Mouse (Mus musculus): Measurements from ENCODE around the gene Abcc12. TPM values are rescaled to one million over a fixed set of nuclear protein-coding genes. Genes with fewer than 3 reads are reported as not detected.

Gene Abcc12
- polyA plus RNA-seq, 1 experiment = 85.5 TPM

DNA sequence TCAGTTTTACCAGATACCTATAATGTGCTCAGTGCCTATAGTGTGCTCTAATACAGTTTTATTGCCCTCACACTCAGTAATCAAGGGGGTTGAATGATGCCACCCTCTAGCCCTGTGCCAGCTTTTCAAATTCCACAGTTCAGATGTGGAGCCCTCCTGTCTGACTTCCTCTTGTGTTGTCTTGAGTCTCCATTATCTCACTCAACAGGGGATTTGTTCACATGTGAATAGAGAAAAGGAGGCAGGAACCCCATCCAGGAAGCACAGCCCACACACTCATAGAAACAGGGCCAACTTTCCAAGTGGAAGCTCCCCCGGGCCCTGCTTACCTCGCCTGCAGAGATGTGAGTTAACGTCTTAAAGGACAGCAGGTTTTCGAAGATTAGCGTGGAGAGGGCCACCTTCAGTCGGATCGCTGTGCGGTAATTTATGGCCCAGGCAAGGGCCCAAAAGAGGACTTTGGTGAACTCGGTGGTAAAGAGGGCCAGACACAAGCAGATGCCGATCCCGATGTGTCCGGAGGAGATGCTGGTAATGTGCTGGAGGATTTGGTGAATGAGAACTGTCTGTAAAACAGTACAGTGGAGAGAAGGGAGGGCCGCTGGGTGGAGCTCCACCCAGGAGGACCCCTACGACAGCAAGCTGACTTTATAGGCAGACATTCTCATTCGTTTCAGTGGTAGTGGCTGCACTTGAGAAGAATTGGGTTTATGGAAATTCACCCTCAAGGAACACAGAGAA lies 20.4 kb downstream of the Abcc12 start:
- Histone ChIP-seq H3K4me3 (ENCODE audit: control insufficient read depth, low read depth, low read length) (no peak overlapping the region), H3K27me3 (ENCODE audit: control insufficient read depth, insufficient read depth, low read length) (no peaks in the 10 kb centered on the region)

DNA sequence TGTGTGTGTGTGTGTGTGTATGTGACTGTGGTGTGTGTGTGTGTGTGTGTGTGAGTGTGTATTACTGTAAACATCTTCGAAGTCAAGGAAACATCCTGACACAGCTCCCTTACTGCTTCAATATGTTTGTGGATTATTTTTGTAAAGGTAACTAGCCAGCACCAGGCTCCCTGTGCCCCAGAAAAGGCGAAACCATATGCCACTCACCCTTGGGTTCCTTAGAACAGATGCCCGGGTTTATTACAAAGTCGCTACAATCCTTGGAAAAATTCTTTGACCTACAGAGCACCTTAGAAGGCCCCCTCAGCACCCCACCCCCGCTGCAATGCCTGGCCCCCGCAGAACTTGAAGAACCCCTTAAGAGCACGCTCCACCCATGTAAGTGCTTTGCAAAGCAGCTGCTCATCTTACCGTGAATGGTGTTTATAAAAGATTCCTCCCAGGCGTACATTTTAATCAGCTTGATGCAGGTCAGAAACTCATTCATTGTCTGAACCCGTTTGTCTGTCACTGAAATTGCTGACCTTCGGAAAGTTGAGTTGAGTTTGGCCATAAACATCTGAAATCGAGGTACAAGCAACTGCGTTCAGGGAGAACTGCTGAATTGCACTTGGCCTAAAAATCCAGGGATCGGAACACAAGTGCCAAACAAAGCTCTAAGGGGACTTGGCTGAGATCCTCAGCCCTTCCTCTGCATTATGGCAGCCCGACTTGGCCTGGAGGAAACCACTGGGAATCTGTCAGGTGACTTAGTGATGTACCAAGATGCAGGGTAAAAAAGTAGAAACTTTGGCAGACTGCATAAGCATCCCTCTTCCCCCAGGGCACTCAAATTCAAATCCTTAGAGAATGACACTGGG lies 23.1 kb downstream of the Abcc12 start:
- H3K36me3 ChIP-seq (ENCODE audit: control insufficient read depth, insufficient read depth, low read length) = no peaks in the 10 kb centered on the region; the same call in 1 of the 2 replicates
- H3K4me3 ChIP-seq (ENCODE audit: control insufficient read depth, low read depth, low read length) = no peak overlapping the region
- H3K27ac ChIP-seq (ENCODE audit: control insufficient read depth, insufficient read depth, low read depth, low read length) = no peak overlapping the region
- H3K4me1 ChIP-seq (ENCODE audit: control insufficient read depth, insufficient read depth, low read length) = no peaks in the 10 kb centered on the region; the same call in 1 of the 2 replicates
- no peaks in the 10 kb centered on the region for H3K27me3 ChIP-seq (ENCODE audit: control insufficient read depth, insufficient read depth, low read length)
- TF ChIP-seq CTCF (IDR thresholded peaks at IDR 0.05; ENCODE audit: control insufficient read depth, insufficient read depth, insufficient replicate concordance, low read depth, low read length) (no peak), POLR2A (IDR thresholded peaks at IDR 0.05; ENCODE audit: control insufficient read depth, low read depth, low read length) (no peak)

More for the DNA sequence above, 20.4 kb downstream of the Abcc12 start:
- Histone ChIP-seq H3K27ac (ENCODE audit: control insufficient read depth, insufficient read depth, low read depth, low read length) (no peak overlapping the region), H3K36me3 (ENCODE audit: control insufficient read depth, insufficient read depth, low read length) (no peaks in the 10 kb centered on the region; the same call in 1 of the 2 replicates), H3K4me1 (ENCODE audit: control insufficient read depth, insufficient read depth, low read length) (no peaks in the 10 kb centered on the region; the same call in 1 of the 2 replicates)
- TF ChIP-seq CTCF (IDR thresholded peaks at IDR 0.05; ENCODE audit: control insufficient read depth, insufficient read depth, insufficient replicate concordance, low read depth, low read length) (no peak), POLR2A (IDR thresholded peaks at IDR 0.05; ENCODE audit: control insufficient read depth, low read depth, low read length) (no peak)

- TF ChIP-seq CTCF (IDR thresholded peaks at IDR 0.05; ENCODE audit: control insufficient read depth, insufficient read depth, insufficient replicate concordance, low read depth, low read length) = no peak
- no peak for TF ChIP-seq POLR2A (IDR thresholded peaks at IDR 0.05; ENCODE audit: control insufficient read depth, low read depth, low read length)
- no peaks in the 10 kb centered on the region for H3K27me3 ChIP-seq (ENCODE audit: control insufficient read depth, insufficient read depth, low read length)
- no peaks in the 10 kb centered on the region; the same call in 1 of the 2 replicates for H3K36me3 ChIP-seq (ENCODE audit: control insufficient read depth, insufficient read depth, low read length)
- H3K27ac ChIP-seq (ENCODE audit: control insufficient read depth, insufficient read depth, low read depth, low read length) = no peak overlapping the region
- no peak overlapping the region for H3K4me3 ChIP-seq (ENCODE audit: control insufficient read depth, low read depth, low read length)
- H3K4me1 ChIP-seq (ENCODE audit: control insufficient read depth, insufficient read depth, low read length) = no peaks in the 10 kb centered on the region; the same call in 1 of the 2 replicates
Measured at GRCm38 (mm10) chr8:86555564-86555963, 24.9 kb downstream of the Abcc12 start.

DNA sequence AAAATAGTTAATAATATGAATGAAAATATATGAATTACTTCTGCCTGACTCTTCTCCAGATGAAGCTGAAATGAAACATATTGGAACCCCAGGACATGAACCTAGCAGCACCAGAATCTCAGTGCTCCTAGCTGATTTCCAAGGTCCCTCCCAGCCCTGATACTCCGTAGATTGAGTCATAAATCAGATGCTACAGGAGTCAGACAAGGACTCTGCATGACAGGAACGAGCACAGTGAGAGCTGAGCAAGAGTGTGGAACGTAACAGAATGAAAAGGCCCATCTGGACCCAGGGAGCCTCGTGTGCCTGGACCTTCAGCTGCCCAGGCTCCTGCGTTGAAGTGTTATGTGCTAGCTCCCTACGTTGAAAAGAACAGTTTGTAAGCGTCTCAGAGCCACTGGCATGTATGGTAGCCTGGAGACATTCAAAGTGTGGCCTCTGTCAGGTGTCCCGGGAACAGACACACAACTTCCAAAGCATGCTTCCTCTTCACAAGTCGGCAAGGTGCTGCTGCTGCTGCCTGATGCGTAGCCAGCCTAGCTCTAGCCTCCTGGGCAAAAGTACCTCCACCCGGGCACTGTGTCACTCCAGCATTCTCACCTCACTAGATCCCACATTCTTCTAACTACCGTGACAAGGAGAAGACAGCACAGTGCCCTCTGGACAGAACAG lies 26.1 kb downstream of the Abcc12 start:
- no peaks in the 10 kb centered on the region for H3K36me3 ChIP-seq (ENCODE audit: control insufficient read depth, insufficient read depth, low read length)
- TF ChIP-seq CTCF (IDR thresholded peaks at IDR 0.05; ENCODE audit: control insufficient read depth, insufficient read depth, insufficient replicate concordance, low read depth, low read length) = no peak
- TF ChIP-seq POLR2A (IDR thresholded peaks at IDR 0.05; ENCODE audit: control insufficient read depth, low read depth, low read length) = no peak
- H3K27ac ChIP-seq (ENCODE audit: control insufficient read depth, insufficient read depth, low read depth, low read length) = no peak overlapping the region
- no peak overlapping the region for H3K4me3 ChIP-seq (ENCODE audit: control insufficient read depth, low read depth, low read length)
- no peaks in the 10 kb centered on the region for H3K27me3 ChIP-seq (ENCODE audit: control insufficient read depth, insufficient read depth, low read length)
- no peaks in the 10 kb centered on the region for H3K4me1 ChIP-seq (ENCODE audit: control insufficient read depth, insufficient read depth, low read length)

DNA sequence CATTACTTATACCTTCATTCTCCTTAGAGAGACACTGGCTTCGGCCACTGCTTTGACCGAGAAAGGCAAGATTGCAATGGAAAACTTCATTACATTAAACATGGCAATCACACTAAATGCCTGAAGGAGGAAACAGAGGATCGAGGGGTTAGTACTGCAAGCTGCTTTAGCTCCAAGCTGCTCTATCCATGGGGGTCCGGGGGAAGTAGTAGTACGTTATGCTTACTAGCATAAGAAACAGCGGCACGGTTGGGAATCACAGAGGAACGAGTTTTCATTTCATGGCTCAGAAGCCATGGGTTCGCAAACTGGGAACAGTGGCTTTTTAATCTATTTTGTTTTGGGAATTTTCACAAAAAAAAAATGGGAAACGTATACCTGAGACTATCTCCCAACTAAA lies 30.0 kb downstream of the Abcc12 start:
- no peak overlapping the region for H3K27ac ChIP-seq (ENCODE audit: control insufficient read depth, insufficient read depth, low read depth, low read length)
- H3K4me1 ChIP-seq (ENCODE audit: control insufficient read depth, insufficient read depth, low read length) = no peaks in the 10 kb centered on the region
- no peaks in the 10 kb centered on the region for H3K27me3 ChIP-seq (ENCODE audit: control insufficient read depth, insufficient read depth, low read length)
- no peaks in the 10 kb centered on the region; the same call in 1 of the 2 replicates for H3K36me3 ChIP-seq (ENCODE audit: control insufficient read depth, insufficient read depth, low read length)
- TF ChIP-seq POLR2A (IDR thresholded peaks at IDR 0.05; ENCODE audit: control insufficient read depth, low read depth, low read length) (no peak), CTCF (IDR thresholded peaks at IDR 0.05; ENCODE audit: control insufficient read depth, insufficient read depth, insufficient replicate concordance, low read depth, low read length) (no peak)
- no peak overlapping the region for H3K4me3 ChIP-seq (ENCODE audit: control insufficient read depth, low read depth, low read length)

DNA sequence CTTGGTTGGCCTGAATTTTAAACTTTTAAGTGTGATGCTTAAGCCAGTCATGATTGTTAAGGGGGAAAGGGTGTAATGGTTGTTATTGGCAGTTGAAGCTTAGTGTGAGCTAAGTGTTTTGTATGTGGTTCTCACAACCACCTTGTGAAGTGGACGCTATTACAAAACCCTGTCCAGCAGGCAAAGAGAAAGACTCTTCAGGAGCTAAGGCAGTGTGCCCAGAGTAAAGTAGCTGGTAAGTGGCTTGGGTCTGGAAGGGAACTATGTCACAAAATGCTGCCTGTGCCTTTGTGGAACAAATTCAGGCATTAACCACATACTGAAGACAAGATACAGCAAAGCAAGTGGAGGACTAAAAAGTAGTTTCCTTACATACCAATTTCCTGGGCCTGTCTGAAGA lies 34.5 kb downstream of the Abcc12 start:
- H3K4me3 ChIP-seq (ENCODE audit: control insufficient read depth, low read depth, low read length) = no peak overlapping the region
- no peak for TF ChIP-seq CTCF (IDR thresholded peaks at IDR 0.05; ENCODE audit: control insufficient read depth, insufficient read depth, insufficient replicate concordance, low read depth, low read length)
- no peak for TF ChIP-seq POLR2A (IDR thresholded peaks at IDR 0.05; ENCODE audit: control insufficient read depth, low read depth, low read length)
- no peaks in the 10 kb centered on the region for H3K27me3 ChIP-seq (ENCODE audit: control insufficient read depth, insufficient read depth, low read length)
- no peak overlapping the region for H3K27ac ChIP-seq (ENCODE audit: control insufficient read depth, insufficient read depth, low read depth, low read length)
- no peaks in the 10 kb centered on the region; the same call in none of the 2 replicates for H3K36me3 ChIP-seq (ENCODE audit: control insufficient read depth, insufficient read depth, low read length)
- H3K4me1 ChIP-seq (ENCODE audit: control insufficient read depth, insufficient read depth, low read length) = no peaks in the 10 kb centered on the region
